Mouse (Mus musculus): ENCODE measurements at regions not wholly inside any gene's neighbourhood (a gene's known extent, or its start where the extent isn't known, plus 50 kb on each side); places are given as distances from the start of the nearest gene placed in this dataset.

DNA sequence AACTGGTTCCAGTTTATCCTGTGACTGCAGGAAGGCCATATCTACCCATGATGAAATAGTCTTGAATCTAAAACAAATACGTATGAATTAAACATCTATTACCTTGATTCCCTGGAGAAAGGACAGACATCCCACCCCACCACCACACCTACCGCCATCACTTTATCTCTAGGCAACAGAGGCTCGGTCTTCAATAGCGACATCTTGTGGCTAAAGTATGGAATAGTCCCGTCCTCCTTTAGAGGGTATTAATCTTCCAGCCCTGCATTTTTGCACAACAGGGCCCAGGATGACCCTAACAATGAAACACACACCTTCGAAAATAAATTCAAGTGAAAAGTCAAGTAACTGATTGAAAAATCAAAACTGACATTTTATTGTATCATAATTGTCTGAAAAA, 279.7 kb downstream of the Lmo4 start:
- DNase-seq, result no peak

DNA sequence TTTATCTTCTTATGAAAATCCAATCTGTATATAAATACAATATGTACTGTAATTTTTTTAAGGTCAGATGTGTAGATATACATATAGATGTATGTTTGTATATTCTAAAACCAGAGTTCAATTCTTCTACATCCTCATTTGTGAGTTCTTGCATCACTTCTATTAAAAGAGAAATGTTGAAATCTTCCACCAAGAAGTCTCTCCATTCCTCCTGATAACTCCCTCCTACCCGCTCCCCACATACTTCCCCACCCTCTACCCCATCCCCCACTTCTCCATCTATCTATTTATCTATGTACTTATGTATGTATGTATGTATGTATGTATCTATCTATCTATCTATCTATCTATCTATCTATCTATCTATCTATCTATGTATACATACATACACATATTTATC, 285.3 kb downstream of the Lmo4 start:
- no peak for DNase-seq

DNA sequence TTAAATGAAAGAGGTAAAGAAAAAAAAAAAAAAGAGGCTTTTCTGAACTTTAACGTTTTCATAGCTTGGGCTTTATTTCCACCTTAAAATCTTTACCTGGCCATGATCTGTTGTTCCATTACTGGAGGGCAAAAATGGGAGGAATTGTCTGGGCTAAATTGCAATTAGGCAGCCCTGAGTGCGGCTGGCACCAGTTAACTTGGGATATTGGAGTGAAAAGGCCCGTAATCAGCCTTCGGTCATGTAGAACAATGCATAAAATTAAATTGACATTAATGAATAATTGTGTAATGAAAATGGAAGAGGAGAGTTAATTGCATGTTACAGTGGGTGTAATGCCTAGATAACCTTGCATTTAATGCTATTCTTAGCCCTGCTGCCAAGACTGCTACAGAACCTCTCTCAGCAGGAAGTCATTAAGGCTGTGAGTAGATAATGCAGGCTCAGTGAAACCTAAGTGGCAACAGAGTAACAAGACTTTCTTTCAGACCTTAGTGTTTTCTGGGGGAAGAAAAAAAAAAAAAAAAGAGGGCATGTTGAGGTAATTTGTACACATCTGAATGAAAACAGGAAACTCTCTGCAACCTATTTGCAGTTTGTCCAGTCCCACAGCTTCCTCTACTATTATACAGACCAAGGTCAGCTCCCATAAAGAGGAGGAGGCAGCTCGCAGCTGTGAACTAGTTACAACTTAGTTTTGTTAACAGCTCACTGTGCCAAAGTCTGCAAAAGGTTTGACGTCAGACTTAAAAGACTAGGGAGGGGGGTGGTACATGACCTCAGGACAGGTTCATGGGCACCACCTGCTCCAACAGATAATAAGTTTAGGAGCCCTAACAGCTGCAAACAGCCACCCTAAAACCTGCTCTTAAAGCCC, 290.4 kb downstream of the Lmo4 start:
- no peak for DNase-seq

DNA sequence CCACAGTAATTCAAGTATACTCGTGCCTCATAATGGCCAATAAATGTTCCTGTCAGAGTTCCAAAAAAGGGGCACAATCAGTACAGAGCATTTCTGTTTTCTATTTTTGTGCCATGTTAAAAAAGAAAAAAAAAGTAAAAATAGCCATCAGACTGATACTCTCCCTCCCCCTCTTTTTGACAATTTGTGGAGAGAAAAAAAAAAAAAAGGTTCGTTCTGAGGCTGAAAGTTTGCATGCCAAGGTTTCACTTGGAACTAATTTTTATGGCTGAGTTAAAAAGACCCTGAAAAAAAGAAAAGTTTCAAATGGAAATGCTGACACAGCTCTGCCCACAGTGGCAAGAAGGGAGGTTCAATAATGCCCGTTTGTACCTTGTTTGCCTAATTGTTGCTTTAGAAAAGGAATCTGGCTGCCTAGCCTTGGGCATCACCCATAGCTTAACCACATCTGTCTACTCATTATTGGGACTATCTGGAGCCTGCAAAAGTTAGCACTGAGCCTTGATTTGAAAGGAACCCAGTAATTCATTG, 291.9 kb downstream of the Lmo4 start:
- no peak for DNase-seq

DNA sequence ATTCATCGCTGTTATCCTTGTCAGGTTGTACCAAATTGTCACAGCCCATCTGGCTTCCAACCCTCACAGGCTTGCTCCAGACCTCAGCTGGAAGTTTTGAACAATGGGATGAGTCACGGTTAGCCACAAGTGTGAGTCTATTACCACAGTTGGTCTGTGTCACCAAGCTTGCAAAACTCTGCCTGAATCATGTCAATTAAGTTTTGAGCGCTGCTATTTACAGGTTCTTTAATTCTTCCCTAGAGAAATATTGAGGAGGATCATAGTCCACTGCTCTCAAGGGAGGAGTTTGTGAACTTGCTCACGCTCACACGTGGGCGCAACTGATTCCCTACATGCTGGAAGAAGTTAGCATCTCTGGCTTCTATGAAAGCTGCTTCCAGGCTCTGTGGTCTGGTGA, 292.6 kb downstream of the Lmo4 start:
- no peak for DNase-seq

DNA sequence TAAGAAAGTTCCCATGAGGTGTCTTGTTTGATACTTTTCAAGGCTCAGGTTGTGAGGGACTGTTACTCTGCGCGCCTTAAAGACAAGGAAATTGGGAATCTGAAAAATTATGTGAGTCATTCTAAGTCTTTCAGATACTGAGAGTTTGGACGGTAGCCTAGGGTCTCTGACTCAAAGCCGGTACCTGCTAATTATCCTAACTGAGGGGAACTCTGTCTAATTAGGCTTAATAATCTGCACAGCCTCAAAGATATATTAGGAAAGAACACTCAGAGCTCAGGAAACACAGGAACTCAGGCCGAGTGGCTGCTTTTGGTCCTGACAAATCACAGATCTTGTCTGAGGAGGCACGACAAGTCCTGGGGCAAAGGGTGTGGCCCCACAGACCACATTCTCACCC, 295.7 kb downstream of the Lmo4 start:
- no peak for DNase-seq

DNA sequence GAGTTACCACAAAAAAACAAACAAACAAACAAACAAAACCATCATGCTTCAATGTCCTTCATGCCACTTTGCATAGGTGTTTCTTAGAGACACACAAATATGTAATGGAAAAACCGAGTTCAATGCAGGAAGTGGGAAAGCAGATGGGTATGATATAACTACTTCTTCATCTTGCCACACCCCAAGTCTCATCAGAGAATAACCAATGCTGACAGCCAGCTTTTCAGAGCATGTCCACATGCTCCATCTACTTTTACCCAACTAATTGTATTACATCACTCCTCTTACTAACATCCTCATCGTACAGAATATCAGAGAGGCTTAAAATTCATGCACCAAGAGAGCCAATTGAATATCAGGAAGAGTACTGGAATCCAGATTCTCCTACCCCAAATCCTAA, 301.6 kb downstream of the Lmo4 start:
- DNase-seq, result no peak

DNA sequence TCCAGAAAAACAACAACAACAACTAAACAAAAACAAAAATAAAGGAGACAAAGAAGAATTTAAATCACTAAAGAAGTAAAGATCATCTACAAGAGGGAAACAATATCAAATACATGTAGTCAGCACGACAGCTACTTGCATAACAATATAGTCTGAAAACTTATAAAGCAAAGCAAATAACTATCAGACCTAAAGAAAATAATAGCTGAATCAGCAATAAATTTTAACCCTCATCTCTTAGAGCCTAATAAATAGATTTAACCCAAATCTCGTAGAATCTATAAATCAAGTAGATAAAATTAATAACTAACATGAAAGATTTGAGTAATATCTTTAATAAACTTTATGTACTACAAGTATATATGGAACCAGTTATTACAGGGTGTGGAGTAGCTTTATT, 324.2 kb downstream of the Lmo4 start:
- DNase-seq, result no peak

DNA sequence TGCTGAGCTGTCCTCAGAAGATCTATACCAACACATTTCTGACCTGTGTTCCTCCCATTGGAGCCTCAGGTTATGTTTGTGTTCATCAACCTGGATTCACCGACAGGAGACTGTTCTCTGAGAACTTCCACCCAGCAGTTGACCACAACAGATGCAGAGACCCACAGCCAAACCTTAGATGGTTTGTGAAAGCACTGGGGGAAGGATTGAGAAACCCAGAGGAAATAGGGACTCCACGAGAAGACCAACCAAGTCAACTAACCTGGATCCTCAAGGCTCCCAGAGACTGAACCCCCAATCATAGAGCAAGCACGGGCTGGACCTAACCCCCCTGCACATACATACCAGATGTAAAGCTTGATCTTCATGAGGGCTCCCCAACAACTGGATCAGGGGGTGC, 331.1 kb downstream of the Lmo4 start:
- DNase-seq, result no peak

DNA sequence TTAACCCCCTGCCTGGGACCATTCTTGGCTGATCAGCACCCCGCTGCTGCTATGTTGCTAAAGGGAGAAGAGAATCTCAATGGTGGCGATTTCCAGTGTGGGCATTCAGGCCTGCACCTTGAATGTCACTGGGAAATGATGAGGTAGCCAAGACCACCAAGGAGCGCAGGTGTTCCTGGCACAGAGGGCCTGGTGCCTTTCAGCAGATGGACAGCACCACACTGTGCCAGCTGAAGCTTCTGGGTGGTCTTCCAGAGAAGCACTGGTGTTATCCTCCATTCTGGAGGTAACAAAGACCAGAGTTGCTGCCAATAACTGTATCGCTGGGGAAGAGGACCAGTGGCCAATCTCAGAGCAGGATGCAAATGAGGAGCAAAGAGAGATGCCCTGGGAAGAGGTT, 338.5 kb downstream of the Lmo4 start:
- DNase-seq, result no peak

DNA sequence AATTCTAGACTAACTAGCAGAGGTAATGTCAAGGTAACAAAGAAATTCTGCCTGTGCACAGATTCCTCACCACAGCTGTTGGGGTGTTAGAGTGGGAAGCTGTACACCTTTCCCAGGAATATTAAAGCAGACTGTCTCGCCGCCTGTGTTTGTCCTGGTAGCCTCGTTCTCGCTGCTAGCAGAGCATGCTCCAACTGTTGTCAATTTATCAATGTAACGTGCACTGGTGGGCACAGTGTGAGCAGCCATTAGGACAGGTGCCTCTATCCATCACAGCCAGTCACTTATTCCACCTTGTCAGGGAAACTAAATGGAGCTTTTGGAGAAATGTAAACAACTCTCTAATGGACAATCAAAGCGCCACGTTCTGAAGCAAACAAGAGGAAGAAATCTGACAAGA, 339.4 kb downstream of the Lmo4 start:
- DNase-seq, result no peak

DNA sequence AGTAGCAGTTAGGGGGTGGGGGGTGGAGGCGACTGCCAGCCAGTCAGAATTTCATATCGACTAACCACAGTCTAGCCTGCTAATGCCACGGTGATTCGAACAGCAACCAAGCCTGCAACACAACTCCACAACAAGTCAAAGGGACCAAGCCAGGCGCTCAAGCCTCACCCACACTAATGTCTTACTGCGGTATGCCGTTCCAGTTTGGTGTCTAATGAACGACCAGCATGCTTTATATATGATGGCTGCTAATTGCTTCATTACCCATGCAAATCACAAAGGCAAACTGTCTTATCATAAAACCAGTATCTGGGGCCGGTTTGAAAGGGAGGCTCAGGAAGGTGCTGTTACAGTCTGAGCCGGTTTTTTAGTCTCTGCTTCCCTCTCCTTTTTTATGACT, 340.5 kb downstream of the Lmo4 start:
- DNase-seq, result no peak

DNA sequence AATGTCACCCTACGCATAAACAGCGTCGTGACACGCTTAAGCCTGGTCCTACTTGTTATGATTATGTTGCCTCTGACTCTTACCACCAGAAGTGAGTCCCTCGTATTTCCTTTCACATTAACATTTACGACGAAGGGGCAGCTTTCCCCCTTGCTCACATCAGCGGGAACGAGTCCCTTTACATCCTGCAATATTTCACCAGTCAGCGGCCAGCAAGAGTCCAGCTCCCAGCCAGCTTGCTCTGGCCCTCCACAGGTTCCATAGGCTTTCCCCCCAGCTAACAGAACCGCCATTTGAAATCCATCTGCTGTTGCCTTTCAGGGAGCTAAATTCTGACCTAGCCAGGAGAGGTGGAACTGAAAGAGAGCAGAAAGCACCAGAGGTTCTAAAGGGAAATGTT, 342.5 kb downstream of the Lmo4 start:
- DNase-seq, result no peak

DNA sequence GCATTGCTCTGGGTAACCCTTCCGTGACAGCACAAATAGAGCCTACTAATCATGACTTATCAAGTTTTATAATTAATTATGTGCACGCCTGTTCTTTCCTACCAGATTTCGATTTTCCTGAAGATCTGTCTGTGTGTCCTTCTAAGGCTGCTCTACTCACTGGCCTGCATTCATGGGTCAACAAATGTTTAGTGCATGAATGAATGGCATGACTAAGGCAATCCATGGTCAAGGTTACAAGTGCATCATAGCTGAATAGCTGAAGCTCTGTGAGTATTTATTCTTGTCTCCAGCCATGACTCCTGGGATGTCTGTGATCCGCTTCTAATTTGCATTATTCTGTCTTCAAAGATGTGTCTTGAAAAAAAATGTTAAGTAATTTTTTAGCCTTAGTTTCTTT, 343.2 kb downstream of the Lmo4 start:
- DNase-seq, result no peak

DNA sequence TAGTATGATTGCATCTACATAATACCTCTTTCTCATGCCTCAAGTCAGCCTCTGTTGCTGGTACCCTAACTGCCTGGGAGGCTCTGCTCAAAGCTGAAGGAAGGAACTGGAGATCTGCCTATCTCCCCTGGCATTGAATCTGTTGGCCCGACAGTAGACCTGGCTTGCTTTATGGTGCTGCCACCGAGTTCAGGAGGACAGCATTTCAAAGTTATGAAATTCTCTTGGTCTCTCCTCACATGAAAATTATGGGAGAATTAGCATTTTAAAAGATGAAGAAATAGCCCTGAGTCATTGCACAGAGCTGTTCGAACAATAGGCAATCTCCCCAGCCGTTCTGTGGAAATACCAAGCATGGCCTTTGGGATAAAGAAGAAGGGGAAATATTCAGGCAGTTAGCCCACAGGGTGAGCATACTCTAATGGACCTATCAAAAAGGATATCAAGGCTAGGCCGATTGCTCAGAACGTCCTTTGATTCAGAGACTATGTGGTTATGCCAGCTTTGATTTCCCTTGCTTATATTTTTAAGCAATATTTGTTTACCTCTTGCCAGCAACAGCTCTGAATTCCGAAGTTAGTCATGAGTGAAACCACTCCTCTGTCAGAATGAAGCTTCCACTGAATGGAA, 369.3 kb downstream of the Lmo4 start:
- DNase-seq, result no peak

DNA sequence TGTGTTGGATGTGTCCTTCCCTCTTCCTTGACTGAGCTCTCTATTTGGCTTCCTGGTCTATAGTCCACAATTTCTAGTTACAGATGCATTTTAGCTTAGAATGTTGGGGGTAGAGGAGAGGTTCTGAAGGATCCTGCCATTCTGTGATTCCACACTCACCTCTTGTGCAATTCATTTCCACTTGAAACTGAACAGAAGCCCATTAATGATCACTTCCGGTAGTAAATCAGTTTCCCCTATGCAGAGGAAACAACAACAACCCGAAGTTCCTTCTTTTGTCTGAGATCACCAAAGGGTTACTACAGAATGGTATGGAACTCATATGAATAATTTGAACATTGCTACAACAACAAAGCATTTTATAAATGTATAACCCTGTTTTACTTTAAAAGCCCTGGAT, 370.3 kb downstream of the Lmo4 start:
- no peak for DNase-seq

DNA sequence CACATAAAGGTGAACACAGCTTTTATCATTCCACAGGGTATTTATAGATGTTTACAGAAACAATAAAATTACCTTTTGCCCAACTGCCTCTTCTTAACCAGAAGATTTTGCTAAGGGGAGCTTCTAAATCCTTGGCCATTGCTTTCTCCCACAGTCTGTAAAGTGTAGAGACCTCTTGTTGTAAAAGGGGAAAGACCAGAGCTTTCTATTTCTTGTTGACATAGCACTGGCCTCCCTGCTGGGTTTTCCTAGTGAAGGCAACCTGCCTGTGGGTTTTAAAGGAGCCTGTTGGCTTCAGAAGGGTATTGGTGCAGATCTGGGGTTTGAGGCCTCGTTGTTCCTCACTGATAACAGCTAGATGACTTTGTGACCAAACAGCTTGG, 381.6 kb downstream of the Lmo4 start:
- no peak for DNase-seq

DNA sequence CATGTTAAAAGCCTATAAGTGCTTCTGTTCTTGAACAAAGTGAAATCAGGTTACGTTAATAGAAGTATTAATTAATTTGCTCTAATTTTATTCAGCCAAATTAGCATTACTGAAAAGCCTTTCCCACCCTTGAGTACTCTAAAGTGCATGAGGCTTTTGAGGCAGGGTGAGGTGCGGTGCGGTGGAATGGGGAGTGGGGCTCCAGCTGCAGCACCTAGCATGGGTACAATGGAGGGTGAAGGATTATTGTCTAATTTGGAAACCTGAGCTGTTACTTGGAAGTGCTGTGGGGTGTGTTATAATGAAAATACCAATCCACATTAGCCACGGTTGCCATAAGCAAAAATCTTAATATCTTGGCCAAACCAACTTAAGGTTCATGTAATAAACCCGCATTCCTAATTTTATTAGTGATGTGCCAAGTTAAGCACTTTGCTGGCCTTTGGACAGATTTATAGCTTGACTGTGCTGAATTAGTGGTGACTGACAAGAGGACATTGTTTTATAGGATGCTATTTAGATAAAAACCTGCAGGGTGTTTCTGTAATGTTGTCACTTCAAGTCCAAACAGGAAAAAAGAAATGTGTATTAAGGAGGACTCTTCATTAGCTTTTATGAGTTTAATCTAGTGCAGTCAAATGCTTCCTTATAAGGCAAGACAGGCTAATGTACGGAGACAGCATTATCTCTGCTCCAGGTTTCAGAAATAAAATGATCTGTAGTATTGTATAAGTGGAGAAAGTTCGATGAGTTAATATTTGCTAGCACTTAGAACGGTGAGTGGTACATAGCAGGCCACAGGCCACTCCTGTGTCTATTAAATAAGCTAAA, 382.2 kb downstream of the Lmo4 start:
- no peak for DNase-seq

DNA sequence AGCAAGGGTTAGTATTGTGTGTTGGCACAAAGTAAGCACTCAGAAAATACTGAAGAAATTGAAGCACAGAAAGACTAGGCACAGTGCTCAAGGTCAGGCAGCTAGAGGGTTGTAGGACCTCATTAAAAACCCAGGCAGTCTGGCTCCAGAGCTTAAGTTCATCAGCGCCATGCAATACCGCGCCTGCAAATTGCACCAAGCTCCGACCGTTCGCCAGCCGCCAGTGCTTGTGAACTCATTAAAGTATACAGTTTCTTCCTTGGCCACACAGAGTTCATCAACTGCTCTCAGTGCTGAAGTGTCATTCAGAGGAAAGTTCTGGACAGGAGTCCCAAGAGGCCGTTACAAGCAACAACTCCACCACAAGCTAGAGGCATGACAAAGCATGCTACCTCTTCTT, 397.5 kb downstream of the Lmo4 start:
- DNase-seq, result no peak

DNA sequence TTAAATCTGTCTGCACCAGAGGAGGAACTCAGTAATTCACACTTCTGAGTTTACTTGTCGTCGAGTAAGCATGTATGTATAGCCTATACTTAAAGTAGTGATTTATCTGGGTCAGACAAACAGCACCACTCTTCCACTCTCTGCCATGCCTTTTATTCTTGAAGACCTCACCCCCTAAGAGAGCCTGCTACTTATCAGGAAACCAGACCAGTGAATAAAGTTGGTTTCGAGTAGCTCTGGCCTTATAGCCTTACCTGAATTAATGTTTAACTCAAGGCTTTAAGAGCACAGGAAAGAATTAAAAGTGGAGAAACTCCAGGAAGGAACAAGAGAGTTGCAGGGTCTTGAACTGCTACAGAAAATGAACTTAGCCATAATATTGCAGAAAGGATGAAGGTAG, 398.1 kb downstream of the Lmo4 start:
- DNase-seq, result no peak

DNA sequence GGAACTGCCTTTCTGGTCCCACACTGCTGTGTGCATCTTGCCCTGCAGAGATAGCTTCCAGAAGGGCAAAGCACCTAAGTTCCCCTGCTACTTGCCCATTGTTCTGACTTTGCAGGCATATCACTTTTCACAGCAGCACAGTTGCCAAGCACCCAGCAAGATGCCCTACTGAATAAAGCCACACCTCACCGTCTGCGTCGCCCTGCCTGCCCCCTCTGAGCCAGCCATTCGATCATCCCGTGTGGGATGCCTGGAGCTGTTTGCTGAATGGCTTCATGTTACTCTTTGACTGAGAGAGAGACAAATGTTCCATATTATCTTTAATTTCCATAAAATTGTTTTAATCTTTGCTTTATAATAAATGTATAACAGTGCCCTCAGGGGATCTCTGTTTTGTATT, 407.2 kb downstream of the Lmo4 start:
- DNase-seq, result no peak

DNA sequence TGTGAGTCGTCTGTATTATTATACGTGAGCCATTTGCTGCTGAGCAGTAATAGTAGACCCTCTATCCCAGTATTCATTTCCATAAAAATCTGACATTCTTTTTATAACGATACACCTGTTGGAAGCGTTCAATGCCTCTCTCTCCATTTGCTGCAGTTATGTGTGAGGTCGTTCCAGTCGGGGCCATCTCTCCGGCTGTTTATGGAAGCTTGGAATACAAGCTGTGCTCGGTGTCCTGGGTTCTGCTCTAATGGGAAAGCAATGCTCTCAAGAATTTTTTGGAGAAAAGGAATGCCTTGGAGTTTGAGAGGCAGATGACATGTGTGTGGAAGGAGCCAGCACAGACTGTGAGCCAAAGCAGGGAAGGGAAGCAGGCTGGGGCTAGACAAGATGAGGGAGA, 414.1 kb downstream of the Lmo4 start:
- no peak for DNase-seq

DNA sequence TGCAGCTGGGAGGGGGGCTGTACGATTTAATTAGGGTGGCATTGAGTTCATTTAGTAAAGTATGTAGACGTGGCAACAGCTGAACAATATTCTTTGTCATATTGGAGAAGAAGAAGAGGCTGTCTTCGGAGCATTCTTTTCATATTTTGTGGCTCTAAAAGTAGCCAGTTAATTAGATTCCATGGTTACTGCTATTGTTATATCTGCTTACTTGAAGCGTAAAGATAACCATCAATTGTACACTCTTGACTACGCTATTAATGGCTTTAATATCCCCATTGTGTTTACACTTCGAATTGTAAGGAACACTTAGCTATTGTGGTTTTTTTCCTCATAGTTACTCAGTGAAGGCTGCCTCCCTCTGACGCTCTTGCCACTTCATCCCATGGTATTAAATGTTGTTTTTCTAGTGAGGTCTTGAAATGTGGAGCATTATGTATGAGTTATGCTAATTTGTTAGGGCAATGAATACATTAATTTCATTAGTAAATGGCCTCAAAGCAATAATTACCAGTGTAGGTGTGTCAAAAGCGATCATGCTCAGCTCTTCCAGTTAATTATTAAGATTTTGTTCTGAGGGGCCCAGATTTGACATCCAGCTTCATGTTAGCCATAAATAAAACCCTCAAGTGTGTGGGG, 415.0 kb downstream of the Lmo4 start:
- no peak for DNase-seq

All from cerebellum, adult 11-12 months (tissue).